Mouse (Mus musculus): ENCODE measurements around the gene Synj2. TPM values are rescaled to one million over a fixed set of nuclear protein-coding genes. Genes with fewer than 3 reads are reported as not detected.
A peak's percentile ranks its signal among the peaks of the same experiment; 100 is the strongest.

The Synj2 gene
- polyA plus RNA-seq, 1 experiment, result 1.6 TPM

- 91% methylated on average over 16 of the region's 16 CpGs for WGBS
- Histone ChIP-seq H3K4me3 (ENCODE audit: extremely low read depth, insufficient read depth, insufficient read length) (no peak overlapping the region), H3K4me1 (ENCODE audit: control insufficient read depth, insufficient read depth, insufficient read length) (no peaks in the 10 kb centered on the region), H3K27ac (ENCODE audit: insufficient read depth, low read length) (0 out of 2 replicates have a peak overlapping the region, but pooled peaks have one; percentile 18), H3K36me3 (ENCODE audit: control insufficient read depth, insufficient read depth, low read length) (no peaks in the 10 kb centered on the region), H3K27me3 (ENCODE audit: control insufficient read depth, insufficient read depth, low read length) (no peaks in the 10 kb centered on the region)
- DNase-seq (ENCODE audit: low read depth in 1 of 2, low spot score in 2 of 2), result no peak
- no peak for TF ChIP-seq POLR2A (IDR thresholded peaks at IDR 0.05; ENCODE audit: low read depth, low read length)
- TF ChIP-seq CTCF (IDR thresholded peaks at IDR 0.05; ENCODE audit: extremely low read depth, insufficient read depth, insufficient read length, insufficient replicate concordance), result no peak
Measured at GRCm38 (mm10) chr17:5997380-5998234, 56.5 kb downstream of the Synj2 start.

GRCm38 (mm10) chr17:5998235-5998500 is 57.1 kb downstream of the Synj2 start:
- no peak overlapping the region for H3K4me3 ChIP-seq (ENCODE audit: extremely low read depth, insufficient read depth, insufficient read length)
- no peaks in the 10 kb centered on the region for H3K36me3 ChIP-seq (ENCODE audit: control insufficient read depth, insufficient read depth, low read length)
- DNase-seq (ENCODE audit: low read depth in 1 of 2, low spot score in 2 of 2), result no peak

GRCm38 (mm10) chr17:5999039-5999543 is 58.0 kb downstream of the Synj2 start:
- 63% methylated on average over 5 of the region's 5 CpGs for WGBS
- TF ChIP-seq POLR2A (IDR thresholded peaks at IDR 0.05; ENCODE audit: low read depth, low read length) (no peak), CTCF (IDR thresholded peaks at IDR 0.05; ENCODE audit: extremely low read depth, insufficient read depth, insufficient read length, insufficient replicate concordance) (no peak)
- no peak overlapping the region for H3K27ac ChIP-seq (ENCODE audit: insufficient read depth, low read length)
- DNase-seq (ENCODE audit: low read depth in 1 of 2, low spot score in 2 of 2), result no peak
- H3K36me3 ChIP-seq (ENCODE audit: control insufficient read depth, insufficient read depth, low read length), result no peaks in the 10 kb centered on the region
- no peaks in the 10 kb centered on the region for H3K4me1 ChIP-seq (ENCODE audit: control insufficient read depth, insufficient read depth, insufficient read length)
- H3K4me3 ChIP-seq (ENCODE audit: extremely low read depth, insufficient read depth, insufficient read length), result no peak overlapping the region
- no peaks in the 10 kb centered on the region for H3K27me3 ChIP-seq (ENCODE audit: control insufficient read depth, insufficient read depth, low read length)

More at GRCm38 (mm10) chr17:5998235-5998500, 57.1 kb downstream of the Synj2 start:
- no peaks in the 10 kb centered on the region for H3K27me3 ChIP-seq (ENCODE audit: control insufficient read depth, insufficient read depth, low read length)
- H3K27ac ChIP-seq (ENCODE audit: insufficient read depth, low read length), result no peak overlapping the region
- TF ChIP-seq POLR2A (IDR thresholded peaks at IDR 0.05; ENCODE audit: low read depth, low read length) (no peak), CTCF (IDR thresholded peaks at IDR 0.05; ENCODE audit: extremely low read depth, insufficient read depth, insufficient read length, insufficient replicate concordance) (no peak)
- no peaks in the 10 kb centered on the region for H3K4me1 ChIP-seq (ENCODE audit: control insufficient read depth, insufficient read depth, insufficient read length)

GRCm38 (mm10) chr17:6000864-6001319 is 59.8 kb downstream of the Synj2 start:
- 76% methylated on average over 8 of the region's 8 CpGs for WGBS
- no peak for DNase-seq (ENCODE audit: low read depth in 1 of 2, low spot score in 2 of 2)
- no peaks in the 10 kb centered on the region for H3K36me3 ChIP-seq (ENCODE audit: control insufficient read depth, insufficient read depth, low read length)
- H3K27ac ChIP-seq (ENCODE audit: insufficient read depth, low read length), result no peak overlapping the region
- no peak for TF ChIP-seq CTCF (IDR thresholded peaks at IDR 0.05; ENCODE audit: extremely low read depth, insufficient read depth, insufficient read length, insufficient replicate concordance)
- no peak for TF ChIP-seq POLR2A (IDR thresholded peaks at IDR 0.05; ENCODE audit: low read depth, low read length)
- no peak overlapping the region for H3K4me3 ChIP-seq (ENCODE audit: extremely low read depth, insufficient read depth, insufficient read length)
- H3K27me3 ChIP-seq (ENCODE audit: control insufficient read depth, insufficient read depth, low read length), result no peaks in the 10 kb centered on the region
- H3K4me1 ChIP-seq (ENCODE audit: control insufficient read depth, insufficient read depth, insufficient read length), result peaks cover 9% of the 10 kb centered on the region; the same call in 1 of the 2 replicates

- Histone ChIP-seq H3K4me1 (ENCODE audit: control insufficient read depth, insufficient read depth, insufficient read length) (peaks cover 13% of the 10 kb centered on the region; the same call in 1 of the 2 replicates), H3K36me3 (ENCODE audit: control insufficient read depth, insufficient read depth, low read length) (no peaks in the 10 kb centered on the region), H3K27ac (ENCODE audit: insufficient read depth, low read length) (no peak overlapping the region), H3K27me3 (ENCODE audit: control insufficient read depth, insufficient read depth, low read length) (no peaks in the 10 kb centered on the region), H3K4me3 (ENCODE audit: extremely low read depth, insufficient read depth, insufficient read length) (no peak overlapping the region)
- DNase-seq (ENCODE audit: low read depth in 1 of 2, low spot score in 2 of 2), result no peak
- WGBS, result 24% methylated on average over 6 of the region's 6 CpGs
- TF ChIP-seq POLR2A (IDR thresholded peaks at IDR 0.05; ENCODE audit: low read depth, low read length) (no peak), CTCF (IDR thresholded peaks at IDR 0.05; ENCODE audit: extremely low read depth, insufficient read depth, insufficient read length, insufficient replicate concordance) (no peak)
Measured at GRCm38 (mm10) chr17:6001389-6001788, 60.3 kb downstream of the Synj2 start.

- peaks cover 15% of the 10 kb centered on the region; the same call in 1 of the 2 replicates for H3K4me1 ChIP-seq (ENCODE audit: control insufficient read depth, insufficient read depth, insufficient read length)
- no peak for DNase-seq (ENCODE audit: low read depth in 1 of 2, low spot score in 2 of 2)
- no peak overlapping the region for H3K4me3 ChIP-seq (ENCODE audit: extremely low read depth, insufficient read depth, insufficient read length)
- 16% methylated on average over 7 of the region's 7 CpGs for WGBS
- TF ChIP-seq POLR2A (IDR thresholded peaks at IDR 0.05; ENCODE audit: low read depth, low read length), result no peak
- TF ChIP-seq CTCF (IDR thresholded peaks at IDR 0.05; ENCODE audit: extremely low read depth, insufficient read depth, insufficient read length, insufficient replicate concordance), result no peak
- no peaks in the 10 kb centered on the region for H3K36me3 ChIP-seq (ENCODE audit: control insufficient read depth, insufficient read depth, low read length)
- no peak overlapping the region for H3K27ac ChIP-seq (ENCODE audit: insufficient read depth, low read length)
- H3K27me3 ChIP-seq (ENCODE audit: control insufficient read depth, insufficient read depth, low read length), result no peaks in the 10 kb centered on the region
Measured at GRCm38 (mm10) chr17:6001836-6002235, 60.8 kb downstream of the Synj2 start.

DNA sequence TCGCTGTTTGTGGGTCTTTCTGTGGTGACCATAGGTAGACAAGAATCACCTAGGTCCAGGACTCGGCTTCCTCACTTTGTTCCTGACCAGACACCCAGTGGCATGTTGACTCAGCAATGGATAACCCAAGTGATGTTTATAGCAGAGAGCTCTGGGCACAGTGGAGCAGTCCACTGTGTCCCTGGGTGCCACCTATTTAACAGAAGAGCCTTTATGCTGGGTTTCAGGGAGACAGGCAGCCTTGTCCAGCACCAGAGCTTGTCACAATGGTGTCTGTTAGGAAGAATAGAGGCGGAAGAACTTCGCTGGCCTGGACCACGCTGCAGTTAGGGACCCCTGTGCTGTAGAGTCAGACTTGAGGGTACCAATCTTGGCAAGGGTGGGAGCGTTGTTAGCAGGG is 61.5 kb downstream of the Synj2 start:
- Histone ChIP-seq H3K27ac (ENCODE audit: insufficient read depth, low read length) (no peak overlapping the region), H3K27me3 (ENCODE audit: control insufficient read depth, insufficient read depth, low read length) (no peaks in the 10 kb centered on the region), H3K4me1 (ENCODE audit: control insufficient read depth, insufficient read depth, insufficient read length) (peaks cover 20% of the 10 kb centered on the region; the same call in 1 of the 2 replicates), H3K36me3 (ENCODE audit: control insufficient read depth, insufficient read depth, low read length) (no peaks in the 10 kb centered on the region), H3K4me3 (ENCODE audit: extremely low read depth, insufficient read depth, insufficient read length) (no peak overlapping the region)
- WGBS, result 95% methylated on average over 6 of the region's 6 CpGs
- no peak for DNase-seq (ENCODE audit: low read depth in 1 of 2, low spot score in 2 of 2)
- no peak for TF ChIP-seq POLR2A (IDR thresholded peaks at IDR 0.05; ENCODE audit: low read depth, low read length)
- TF ChIP-seq CTCF (IDR thresholded peaks at IDR 0.05; ENCODE audit: extremely low read depth, insufficient read depth, insufficient read length, insufficient replicate concordance), result no peak
